Mouse (Mus musculus) adrenal gland, adult 8-10 months (tissue): ENCODE data around the gene Rnf26. TPM values are rescaled to one million over a fixed set of nuclear protein-coding genes. Genes with fewer than 3 reads are reported as not detected.
"Not testable (repeated sequence)": the region's sequence is repeated elsewhere in the genome, so short reads cannot be mapped to it uniquely, and the experiment has no call there.

Source experiments
- DNase-seq: peaks from one replicate; pipeline ENCODE4 v3.0.0; 2022
- total RNA-seq, 4 experiments: library from RNA; stranded (reverse); gene quantifications; 2 replicates each; pipeline ENCODE4 v1.2.4; 2022

Rnf26 gene
- total RNA-seq, 4 experiments from 2014 or later, result 29.8 to 36.7 (median 31.5) TPM

DNA sequence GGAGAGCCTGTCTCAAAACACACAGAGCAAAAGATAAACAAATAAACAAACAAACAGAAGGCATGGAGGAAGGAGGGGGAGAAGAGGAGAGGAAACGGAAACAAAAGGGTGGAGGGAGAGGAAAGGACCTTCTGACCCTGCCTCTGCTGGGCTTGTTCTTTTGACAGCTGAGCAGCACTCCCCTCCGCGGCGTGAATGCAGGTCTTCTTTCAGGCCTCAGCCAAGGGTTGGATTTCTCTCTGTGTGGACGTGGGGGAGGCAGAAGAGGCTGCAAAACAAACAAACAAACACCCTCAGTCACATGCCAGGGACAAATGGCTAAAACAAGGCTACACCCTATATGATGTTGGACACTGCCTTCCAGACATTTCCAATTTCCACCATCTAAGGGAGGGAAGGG lies 11.7 kb upstream of the Rnf26 start:
- no peak for DNase-seq

DNA sequence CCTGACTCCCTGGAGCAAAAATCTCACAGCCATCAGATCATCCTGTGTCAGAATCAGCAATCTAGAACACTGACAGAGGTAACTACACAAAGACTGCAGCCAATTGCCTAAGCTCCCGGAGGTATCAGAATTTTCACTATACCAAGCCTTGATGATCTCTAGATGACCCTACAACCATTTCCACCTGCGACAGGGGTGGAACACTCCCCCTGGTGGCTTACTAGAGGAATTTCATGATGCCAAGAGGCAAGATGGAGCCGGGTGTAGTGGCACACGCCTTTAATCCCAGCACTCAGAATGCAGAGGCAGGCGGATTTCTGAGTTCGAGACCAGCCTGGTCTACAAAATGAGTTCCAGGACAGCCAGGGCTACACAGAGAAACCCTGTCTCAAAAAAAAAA lies 11.0 kb upstream of the Rnf26 start:
- no peak for DNase-seq

DNA sequence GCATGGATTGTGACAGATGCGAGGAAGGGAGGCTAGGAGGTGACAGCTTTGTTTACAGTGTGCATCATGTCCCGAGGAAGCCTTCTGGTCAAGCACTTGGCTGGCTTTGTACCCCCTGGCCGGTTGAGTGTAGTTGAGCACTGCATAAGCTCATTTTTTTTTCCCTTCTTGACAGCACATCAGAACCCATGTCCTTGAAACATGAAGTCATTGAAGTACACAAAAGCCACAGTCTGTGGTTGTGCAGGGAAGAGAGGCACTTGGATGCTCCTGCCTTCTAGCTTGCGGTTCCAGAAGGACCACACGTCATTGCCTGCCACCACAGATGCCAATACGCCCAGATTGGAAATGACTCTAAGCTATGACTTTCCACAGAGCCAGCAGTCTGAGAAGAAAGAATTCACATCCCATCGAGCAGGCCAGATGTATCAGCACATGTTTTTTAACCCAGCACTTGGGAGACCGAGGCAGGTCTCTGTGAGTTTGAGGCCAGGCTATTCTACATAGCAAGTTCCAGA lies 6.7 kb upstream of the Rnf26 start:
- DNase-seq, result no peak

DNA sequence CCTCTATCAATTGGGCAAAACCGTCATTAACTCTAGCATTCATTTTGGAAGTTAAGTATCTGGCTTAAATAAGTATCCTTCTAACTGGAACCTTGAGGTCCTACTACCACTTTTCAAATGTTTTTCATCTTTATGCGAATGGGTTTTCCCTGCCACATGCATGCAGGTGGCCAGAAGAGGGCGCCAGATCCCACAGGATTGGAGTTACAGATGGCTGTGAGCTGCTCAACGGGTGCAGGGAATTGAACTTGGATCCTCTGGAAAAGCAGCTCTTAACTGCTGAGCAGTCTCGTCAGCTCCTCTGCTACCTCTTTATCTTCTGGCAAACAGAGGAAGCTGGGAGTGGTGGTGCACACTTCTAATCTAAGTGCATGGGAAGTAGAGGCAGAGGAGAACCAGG lies 5.7 kb upstream of the Rnf26 start:
- DNase-seq, result no peak

DNA sequence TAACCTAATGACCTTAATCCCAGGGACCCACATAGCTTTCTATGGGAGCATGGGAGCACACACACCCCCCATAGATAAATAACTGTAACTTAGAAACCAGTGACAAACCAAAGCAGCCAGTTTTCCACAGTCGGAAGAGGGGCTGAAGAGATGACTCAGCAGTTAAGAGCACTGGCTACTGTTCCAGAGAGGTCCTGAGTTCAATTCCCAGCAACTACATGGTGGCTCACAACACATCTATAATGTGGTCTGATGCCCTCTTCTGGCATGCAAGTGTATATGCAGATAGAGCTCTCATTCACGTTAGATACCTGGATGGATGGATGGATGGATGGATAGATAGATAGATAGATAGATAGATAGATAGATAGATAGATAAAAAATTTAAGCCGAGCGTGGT lies 2.9 kb upstream of the Rnf26 start:
- no peak for DNase-seq

DNA sequence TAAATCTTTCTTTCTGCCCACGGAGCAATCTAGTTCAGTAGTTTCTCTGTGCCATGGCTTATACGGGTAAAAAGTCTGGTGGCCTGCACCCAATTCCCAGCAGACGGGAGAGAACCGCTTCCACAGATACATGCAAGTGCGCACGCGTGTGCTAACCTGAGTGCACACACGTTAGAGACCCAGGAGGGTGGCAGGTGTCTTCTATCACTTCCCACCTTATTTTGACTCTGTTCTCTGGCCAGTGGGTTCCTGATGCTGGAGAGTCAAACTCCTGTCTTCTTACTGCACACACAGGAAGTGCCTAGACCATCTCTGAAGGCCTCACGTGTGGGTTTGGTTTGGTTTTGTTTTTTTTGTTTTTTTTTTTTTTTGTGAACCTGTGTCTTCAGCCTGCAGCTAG lies 2.3 kb upstream of the Rnf26 start:
- DNase-seq, result no peak

DNA sequence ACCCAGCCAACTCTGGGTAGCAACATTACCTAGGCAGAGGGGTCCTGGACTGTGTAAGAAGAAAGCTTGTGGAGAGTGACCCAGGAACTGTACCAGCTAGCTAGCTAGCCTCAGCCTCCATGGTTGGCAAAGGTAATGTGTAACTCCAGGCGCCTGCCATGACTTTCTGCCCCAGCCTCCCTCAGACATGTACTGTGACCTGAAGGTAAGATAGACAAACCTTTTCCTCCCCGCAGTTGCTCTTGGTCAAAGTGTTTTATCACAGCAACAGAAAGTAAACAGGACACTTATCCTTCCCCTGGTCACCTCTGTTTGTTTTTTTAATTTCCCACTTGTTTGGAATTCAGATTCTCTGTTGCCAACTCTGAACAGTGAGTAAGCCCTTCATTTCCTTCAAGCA lies 1.1 kb upstream of the Rnf26 start:
- DNase-seq, result no peak

DNA sequence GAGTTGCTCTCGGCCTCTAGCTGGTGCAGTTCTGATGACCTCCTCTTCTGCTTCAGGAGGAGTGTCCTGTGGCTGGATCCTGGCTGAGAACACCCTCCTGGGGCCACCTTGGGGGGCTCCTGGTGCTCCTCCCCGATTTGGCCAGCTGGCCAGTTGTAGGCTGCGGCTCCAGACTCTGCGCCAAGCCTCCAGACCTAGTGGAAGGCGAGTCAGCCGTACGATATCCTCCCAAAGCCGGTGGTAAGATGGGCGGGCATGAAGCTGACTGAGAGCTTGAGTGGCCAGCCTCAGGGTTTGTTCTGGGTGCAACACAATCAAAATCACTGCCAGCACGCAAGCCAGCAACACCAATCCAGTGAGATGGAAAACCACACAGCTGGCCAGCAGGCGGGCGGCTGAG lies 1.4 kb downstream of the Rnf26 start:
- not testable (repeated sequence) for DNase-seq

DNA sequence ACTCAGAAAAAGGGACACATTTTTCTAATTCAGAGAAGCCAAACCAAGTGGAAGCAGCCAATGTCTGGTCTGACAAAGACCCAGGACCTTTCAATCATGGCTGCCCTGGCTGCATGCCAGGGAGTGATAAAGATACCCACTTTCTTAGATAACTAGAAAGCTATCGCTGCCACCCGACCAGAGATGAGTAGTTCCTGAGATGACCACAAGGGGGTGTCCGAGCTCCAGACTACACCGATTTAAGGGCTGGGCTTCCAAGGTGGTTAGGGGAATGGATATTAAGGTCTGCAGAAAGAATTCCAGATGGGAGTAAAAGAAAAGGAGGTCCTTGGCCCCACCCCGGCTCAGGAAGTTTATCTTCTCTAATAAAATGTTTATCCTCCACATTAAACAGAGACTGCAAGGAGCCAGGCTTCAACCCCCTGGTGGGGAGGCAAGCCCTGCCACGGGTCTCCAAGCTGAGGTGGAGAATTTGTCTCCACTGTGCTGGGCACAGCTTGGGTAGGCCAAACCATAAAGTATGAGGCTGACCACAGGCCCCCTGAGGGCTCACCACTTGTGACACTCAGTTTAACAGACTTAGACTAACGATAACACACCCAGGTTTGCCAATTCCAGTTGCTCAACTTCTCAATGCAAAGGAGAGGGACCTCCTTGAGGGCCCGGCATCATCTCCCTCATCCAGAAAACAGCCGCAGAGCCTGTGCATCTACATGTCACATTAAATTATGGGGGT lies 3.8 kb downstream of the Rnf26 start:
- no peak for DNase-seq

DNA sequence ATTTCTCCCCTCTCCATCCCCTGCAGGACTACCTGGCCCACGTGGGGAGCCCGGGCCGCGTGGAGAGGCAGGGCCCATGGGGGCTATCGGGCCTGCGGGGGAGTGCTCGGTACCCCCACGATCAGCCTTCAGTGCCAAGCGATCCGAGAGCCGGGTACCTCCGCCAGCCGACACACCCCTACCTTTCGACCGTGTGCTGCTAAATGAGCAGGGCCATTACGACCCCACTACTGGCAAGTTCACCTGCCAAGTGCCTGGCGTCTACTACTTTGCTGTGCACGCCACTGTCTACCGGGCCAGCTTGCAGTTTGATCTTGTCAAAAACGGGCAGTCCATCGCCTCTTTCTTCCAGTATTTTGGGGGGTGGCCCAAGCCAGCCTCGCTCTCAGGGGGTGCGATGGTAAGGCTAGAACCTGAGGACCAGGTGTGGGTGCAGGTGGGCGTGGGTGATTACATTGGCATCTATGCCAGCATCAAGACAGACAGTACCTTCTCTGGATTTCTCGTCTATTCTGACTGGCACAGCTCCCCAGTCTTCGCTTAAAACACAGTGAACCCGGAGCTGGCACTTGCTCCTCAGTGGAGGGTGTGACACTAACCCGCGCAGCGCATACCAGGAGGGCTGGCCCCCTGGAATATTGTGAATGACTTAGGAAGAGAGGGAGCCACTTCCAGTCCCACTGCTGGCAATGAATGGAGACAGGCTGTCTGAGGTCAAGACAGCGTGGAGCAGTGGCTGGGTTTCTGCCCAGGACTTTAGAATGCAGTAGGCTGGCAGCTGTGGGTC lies 4.9 kb downstream of the Rnf26 start:
- DNase-seq, result no peak

DNA sequence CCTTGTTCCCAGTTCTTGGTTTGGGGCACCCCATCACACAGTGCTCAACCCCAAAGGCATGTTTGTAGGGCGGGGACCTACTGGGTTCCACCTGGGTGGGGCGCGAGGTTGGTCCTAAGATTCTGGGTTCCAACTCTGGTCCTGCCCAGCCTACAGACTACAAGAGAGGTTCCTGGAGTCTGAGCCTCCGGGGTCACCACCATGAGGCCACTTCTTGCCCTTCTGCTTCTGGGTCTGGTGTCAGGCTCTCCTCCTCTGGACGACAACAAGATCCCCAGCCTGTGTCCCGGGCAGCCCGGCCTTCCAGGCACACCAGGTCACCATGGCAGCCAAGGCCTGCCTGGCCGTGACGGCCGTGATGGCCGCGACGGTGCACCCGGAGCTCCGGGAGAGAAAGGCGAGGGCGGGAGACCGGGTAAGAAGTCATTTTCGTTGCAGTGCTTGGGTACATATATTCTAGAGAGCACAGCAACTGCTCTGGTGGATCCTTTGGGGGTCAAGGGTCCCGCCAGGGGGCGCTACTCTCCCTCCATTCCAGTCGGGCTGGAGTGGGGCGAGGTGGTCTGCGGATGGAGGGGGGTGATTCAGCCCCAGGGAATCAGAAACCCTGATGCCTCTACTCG lies 5.6 kb downstream of the Rnf26 start:
- DNase-seq, result peak; percentile 71

DNA sequence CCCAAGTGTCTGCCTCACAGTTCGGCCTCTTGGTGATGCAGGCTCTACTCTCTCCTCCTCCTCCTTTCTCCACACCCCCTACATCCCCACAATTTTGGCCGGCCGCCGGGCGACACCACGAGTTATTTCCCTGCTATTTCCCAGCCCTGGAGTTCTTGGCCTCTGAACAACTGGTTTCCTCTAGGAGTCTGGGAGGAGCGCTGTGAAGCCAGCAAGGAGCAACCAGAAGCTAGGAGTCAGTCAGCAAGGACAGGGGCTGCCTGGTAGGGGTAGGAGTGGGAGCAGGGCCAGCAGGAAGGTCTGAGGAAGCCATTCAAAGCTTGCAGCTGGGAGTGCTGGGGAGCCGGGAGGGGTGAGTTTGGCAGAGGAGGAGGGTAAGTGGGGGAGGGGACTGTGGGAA lies 6.2 kb downstream of the Rnf26 start, which contains the start of gene C1qtnf5:
TSS of gene C1qtnf5 (plus strand) at position 136 of the 400 bp plus-strand sequence.
- peak; percentile 72 for DNase-seq

DNA sequence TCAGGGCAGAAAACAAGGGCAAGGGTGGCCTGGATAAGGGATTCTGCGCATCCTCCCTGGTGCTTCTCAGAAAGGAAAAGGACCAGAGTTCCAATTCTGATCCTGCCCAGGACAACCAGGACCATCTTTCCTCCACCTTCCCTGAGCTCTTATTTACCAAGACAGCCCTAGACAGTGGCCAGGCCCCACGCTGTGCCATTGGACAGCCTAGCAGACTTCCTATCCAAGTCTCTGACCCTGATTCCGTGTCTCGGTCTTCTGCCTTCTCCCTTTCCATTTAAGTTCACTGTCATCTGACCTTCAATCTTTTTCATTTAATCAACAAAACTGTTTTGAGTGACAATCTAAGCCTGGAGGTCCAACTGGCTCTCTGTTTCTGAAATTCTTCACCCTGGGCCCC lies 6.7 kb downstream of the Rnf26 start:
- no peak for DNase-seq

DNA sequence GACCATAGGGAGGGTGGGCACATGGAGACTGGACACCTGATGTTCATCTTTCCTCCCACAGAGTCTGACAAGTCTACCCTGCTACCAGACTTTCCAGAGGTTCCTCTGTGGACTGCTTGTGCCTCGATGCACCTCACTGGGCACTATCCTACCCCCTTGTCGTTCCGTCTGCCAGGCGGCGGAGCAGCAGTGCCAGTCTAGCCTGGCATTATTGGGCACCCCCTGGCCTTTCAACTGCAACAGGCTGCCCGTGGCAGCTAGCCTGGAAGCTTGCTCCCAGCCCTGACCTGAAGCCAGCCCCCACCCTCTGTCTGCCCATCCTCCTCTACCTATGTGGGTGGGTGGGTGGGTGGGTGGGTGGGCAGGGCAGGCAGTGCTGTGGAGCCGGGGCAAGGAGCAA lies 7.1 kb downstream of the Rnf26 start:
- no peak for DNase-seq

DNA sequence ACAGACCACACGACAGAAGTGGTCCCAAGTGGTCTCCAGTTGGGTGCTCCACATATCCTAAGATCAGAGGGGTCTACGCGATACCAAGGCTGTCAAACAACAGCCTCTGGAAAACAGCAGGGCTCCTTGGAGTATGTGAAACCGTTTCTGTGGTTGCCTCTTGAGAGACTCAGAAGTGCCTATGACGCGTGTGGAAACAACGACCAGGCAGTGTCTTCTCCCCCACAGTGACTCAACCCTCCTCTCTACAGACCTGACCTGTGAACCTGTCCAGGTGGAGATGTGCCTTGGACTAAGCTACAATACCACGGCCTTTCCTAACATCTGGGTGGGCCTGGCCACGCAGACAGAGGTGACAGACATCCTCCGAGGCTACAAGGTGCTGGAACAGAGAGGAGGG lies 7.5 kb downstream of the Rnf26 start:
- DNase-seq, result no peak

DNA sequence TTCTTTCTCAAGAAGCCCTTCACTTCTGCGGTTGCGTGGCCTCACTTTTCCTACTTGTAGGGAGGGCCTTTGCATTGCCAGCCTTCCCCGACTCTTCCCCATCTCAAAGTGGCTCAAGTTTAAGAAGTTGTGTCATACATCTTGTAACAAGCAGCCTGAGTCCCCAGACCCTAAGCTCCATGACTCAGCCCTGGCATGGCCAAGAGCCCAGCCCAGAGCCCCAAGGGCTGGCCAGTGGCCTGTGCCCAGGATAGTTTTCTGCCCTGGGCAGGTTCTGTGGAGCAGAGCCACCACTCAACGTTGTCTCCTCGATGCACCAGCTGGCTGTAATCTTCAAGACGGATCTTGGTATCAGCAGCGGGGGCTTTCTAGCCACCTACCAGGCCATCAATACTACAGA lies 8.4 kb downstream of the Rnf26 start:
- DNase-seq, result no peak

DNA sequence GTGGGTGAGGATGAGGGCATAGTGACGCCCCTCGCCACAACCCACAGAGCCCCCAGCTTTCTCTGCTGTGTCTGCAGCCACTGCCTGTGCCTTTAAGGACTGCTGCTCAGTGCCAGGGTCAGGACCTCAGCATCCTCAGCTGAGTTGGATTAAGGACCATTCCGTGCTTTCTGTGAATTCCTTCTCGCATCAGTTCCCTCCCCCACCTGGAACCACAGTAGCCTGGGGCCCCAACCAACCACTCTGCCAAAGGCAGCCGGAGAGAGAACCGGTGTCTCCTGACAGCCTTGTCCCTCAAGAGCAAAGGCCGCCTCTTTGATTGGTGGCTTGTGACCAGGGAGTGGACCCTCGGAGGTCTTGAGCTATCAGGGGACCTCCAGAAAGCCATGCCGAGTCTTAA lies 11.8 kb downstream of the Rnf26 start, which contains the start of gene Mfrp:
TSS of gene Mfrp (plus strand) at position 240 of the 400 bp plus-strand sequence.
- DNase-seq, result no peak

DNA sequence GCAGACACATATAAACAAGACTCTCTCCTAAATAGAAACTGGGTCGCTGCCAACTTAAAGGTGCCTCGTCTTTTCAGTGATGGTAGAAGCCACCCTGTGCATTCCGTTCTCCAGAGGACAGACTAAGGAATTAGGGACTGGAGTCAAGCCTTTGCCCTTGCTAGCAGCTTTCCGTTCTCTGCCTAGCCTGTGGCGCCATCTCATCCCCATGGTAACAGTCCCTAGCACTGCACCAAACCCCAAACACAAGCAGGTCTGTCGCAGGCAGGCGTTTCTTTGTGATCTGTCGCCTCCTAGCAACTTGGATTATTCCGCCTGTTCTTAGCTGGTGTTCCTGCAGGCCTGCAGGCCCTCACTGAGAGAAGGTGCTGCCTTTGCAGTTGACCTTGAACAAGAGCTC lies 16.8 kb downstream of the Rnf26 start:
- no peak for DNase-seq

DNA sequence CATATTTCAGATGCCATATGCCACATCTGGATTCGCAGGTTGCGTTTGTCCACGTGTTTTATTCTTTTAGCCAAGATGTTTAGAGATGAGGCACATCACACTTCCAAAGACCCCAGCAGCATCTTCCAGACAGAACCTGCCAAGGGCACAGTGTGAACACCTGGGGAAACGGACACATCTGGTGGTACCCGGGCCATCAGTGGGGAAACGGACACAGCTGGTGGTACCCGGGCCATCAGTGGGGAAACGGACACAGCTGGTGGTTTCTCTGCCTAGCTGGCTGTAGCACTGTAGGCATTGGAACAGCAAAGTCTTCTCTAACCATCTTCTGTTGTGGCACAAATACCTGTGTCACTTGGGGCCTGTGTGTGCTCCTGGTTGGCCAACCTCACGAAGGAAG lies 17.5 kb downstream of the Rnf26 start:
- DNase-seq, result no peak

DNA sequence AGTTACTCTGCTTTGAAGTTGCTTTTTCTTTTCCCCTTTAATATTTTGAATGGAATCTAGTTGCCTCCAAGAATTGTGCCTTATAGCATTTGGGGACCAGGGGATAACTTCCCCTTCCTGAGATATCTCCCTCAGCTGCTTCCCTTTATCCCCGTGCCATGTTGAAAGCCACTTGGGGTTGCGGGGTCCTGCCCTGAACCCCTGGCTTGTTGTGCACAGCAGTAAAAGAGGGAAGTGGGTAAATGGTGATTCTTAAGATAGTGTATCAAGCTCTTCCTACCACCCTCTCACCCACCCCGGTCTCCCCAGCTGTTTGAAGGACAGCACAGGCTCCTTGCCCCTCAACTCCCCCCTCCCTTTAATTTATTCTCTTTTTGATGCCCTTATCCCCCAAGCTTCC lies 18.6 kb downstream of the Rnf26 start:
- no peak for DNase-seq

DNA sequence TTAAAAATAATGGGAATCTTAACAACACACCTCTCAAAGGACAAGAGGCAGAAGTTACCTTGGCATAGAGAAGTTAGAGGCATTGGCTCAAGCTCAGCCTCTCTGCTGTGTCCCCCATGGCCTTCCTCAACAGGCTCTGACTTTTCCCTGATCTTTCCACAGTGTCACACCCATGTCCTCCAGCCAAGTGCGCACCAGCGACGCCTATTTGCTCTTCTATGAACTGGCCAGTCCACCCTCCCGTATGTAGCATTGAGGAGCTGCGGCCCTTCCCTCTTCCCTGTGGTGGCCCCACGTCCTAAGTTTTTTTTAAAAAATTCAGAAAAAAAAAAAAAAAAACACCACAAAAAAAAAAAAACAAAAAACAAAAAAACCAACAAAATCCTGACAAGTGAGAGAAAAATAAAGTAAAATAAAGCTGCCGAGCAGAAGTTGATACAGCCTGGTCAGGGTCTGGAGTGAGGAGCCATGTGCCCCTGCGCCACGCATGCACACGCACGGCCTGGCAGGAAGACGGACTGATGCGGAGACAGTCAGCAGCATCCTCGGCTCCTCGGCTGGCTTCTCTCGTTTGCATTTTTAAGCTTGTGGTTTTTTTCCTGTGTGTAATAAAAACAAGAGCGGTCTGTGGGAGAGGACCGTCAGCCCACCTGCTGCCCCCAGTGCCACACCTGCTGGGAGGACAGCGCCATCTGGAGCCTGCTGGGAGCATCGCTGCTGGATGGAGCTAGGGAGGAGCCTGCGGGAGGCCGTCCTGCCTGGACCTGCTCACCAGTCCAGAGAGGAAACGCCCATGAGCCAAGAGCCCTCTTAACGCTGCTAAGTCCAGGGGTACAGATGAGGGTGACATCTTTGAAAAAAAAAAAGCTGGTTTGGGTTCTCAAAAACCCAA lies 19.5 kb downstream of the Rnf26 start:
- no peak for DNase-seq

DNA sequence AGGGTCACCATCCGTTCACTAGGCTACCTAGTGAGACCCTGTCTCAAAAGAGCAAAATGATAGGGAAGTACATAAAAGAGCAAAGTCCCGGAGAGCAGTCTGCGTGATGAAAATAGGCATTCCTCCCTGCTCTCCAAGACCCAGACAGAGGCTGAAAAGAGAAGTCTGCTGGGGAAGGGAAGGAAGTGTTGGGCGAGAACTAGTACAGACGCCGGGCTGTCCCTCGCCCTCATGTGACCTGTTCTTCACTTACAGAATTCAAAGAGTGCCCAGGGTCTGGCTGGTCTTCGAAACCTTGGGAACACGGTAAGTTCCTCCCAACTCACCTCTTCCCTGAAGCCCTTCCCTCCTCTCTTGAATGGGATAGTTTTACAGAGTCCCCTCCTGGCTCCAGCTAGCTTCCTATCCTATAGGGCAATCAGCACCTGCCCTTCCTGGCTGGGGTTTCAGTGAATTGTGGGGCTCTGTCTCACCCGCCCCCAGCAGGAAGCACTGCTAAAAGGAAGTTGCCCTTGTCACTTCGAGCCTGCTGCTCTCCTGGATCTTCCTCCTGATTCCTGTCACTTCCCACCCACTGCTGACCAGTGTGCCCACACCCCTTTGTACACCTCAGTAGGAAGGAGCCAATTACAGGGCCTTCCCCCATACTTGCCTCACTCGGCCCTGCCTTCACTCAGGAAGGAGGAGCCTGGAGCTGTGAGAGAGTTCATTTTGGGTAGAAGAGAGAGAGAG lies 24.3 kb downstream of the Rnf26 start:
- DNase-seq, result no peak
